Mouse (Mus musculus) kidney, postnatal 25 days (tissue): ENCODE measurements around the gene Gm10310.
"Not testable (repeated sequence)": the region's sequence is repeated elsewhere in the genome, so short reads cannot be mapped to it uniquely, and the experiment has no call there.

Source experiments
- DNase-seq, 2 experiments: peaks; one replicate each; pipeline ENCODE4 v3.0.0; 2021; ENCODE audit warnings: mixed read lengths in 2 of 2

The Gm10310 gene

GRCm38 (mm10) chr10:129984962-129985361 is at the start of gene Gm10310:
Gm10310 (minus strand) TSS chr10:129985062.
- DNase-seq, result not testable (repeated sequence)

GRCm38 (mm10) chr10:130030048-130030447 is 45.2 kb upstream of the Gm10310 start, which contains the start of gene Olfr821:
Olfr821 (plus strand) TSS chr10:130030348.
- DNase-seq, result no peak

GRCm38 (mm10) chr10:130012321-130012720 is 27.5 kb upstream of the Gm10310 start, which contains the start of gene Olfr820:
Olfr820 (plus strand) TSS chr10:130012621.
- DNase-seq, result no peak

- DNase-seq, result not testable (repeated sequence)
Measured at GRCm38 (mm10) chr10:130005366-130005765, 20.5 kb upstream of the Gm10310 start.

GRCm38 (mm10) chr10:130004104-130004503 is 19.2 kb upstream of the Gm10310 start:
- DNase-seq, result not testable (repeated sequence)

- not testable (repeated sequence) for DNase-seq
Measured at GRCm38 (mm10) chr10:129981867-129982266, 3.0 kb downstream of the Gm10310 start.

GRCm38 (mm10) chr10:129976040-129976439 is 8.8 kb downstream of the Gm10310 start, which contains the start of gene Olfr247:
Olfr247 (minus strand) TSS chr10:129976140.
- not testable (repeated sequence) for DNase-seq

GRCm38 (mm10) chr10:129972994-129973393 is 11.9 kb downstream of the Gm10310 start:
- DNase-seq, result not testable (repeated sequence)

- DNase-seq, result not testable (repeated sequence)
Measured at GRCm38 (mm10) chr10:129967166-129967565, 17.7 kb downstream of the Gm10310 start, which contains the start of gene Olfr819. Olfr819 (minus strand) TSS chr10:129967266.

- DNase-seq, result not testable (repeated sequence)
Measured at GRCm38 (mm10) chr10:129966232-129966631, 18.6 kb downstream of the Gm10310 start.

GRCm38 (mm10) chr10:129949000-129949399 is 35.9 kb downstream of the Gm10310 start, which contains the start of gene Olfr818:
Olfr818 (minus strand) TSS chr10:129949100.
- no peak for DNase-seq
